Mouse (Mus musculus) neural tube, embryonic 14.5 days (tissue): ENCODE measurements around the gene Rubcnl. TPM values are rescaled to one million over a fixed set of nuclear protein-coding genes. Genes with fewer than 3 reads are reported as not detected.

Experiments used
- ATAC-seq: fragments of 200-750 bp; cut with Nextera tagmentation; 2 replicates; pipeline ENCODE4 v1.8.0; 2017; ENCODE audit warnings: low read depth, mild to moderate bottlenecking, moderate TSS enrichment, moderate library complexity
- H3K27ac ChIP-seq: fragments of 300-500 bp; sonication (generic); 2 replicates; pipeline ENCODE4 v1.5.1; 2014; ENCODE audit warnings: low read depth, mild to moderate bottlenecking, control low read depth, low read length, moderate library complexity, mixed read lengths
- H3K27me3 ChIP-seq: fragments of 300-500 bp; sonication (generic); 2 replicates; pipeline ENCODE4 v1.6.1; 2014; ENCODE audit warnings: low read length; ENCODE audit not compliant: control insufficient read depth, insufficient read depth
- H3K36me3 ChIP-seq: fragments of 300-500 bp; sonication (generic); 2 replicates; pipeline ENCODE4 v1.6.1; 2014; ENCODE audit warnings: low read length, mixed read lengths; ENCODE audit not compliant: control insufficient read depth, insufficient read depth
- H3K4me1 ChIP-seq: fragments of 300-500 bp; sonication (generic); 2 replicates; pipeline ENCODE4 v1.6.1; 2014; ENCODE audit warnings: low read length; ENCODE audit not compliant: control insufficient read depth, insufficient read depth
- H3K4me2 ChIP-seq: fragments of 300-500 bp; sonication (generic); 2 replicates; pipeline ENCODE4 v1.6.1; 2014; ENCODE audit warnings: mild to moderate bottlenecking, low read depth, low read length, control low read depth
- H3K4me3 ChIP-seq: fragments of 300-500 bp; sonication (generic); 2 replicates; pipeline ENCODE4 v1.5.1; 2014; ENCODE audit warnings: low read depth, low read length, control low read depth, mixed read lengths
- H3K9ac ChIP-seq: fragments of 300-500 bp; sonication (generic); replicated peaks from 2 replicates; pipeline ENCODE4 v1.6.1; 2014; ENCODE audit warnings: low read depth, mild to moderate bottlenecking, control low read depth, low read length, mixed read lengths
- H3K9me3 ChIP-seq: fragments of 300-500 bp; sonication (generic); 2 replicates; pipeline ENCODE4 v1.6.1; 2016; ENCODE audit warnings: low read length; ENCODE audit not compliant: control insufficient read depth
- WGBS: fragments of 180-500 bp; shearing (Covaris S2); extraction: QIAGEN DNeasy Blood & Tissue Kit; methylation state at CpG from one replicate; pipeline ENCODE4 v1.1.7; 2014; 5-methylcytosine and 5-hydroxymethylcytosine counted together
- polyA plus RNA-seq: library from polyadenylated mRNA; unstranded; fragments of >200 nt; fragmentation: Nextera tagmentation; extraction: Ambion mirVana; gene quantifications from 2 replicates; pipeline ENCODE4 v1.2.1, GENCODE M21; 2014

The Rubcnl gene
- polyA plus RNA-seq, 1 experiment from 2014 or later: 0.15 TPM

GRCm38 (mm10) chr14:74986527-74986926 lies 29.3 kb upstream of the Rubcnl start:
- no peaks in the 10 kb centered on the region for H3K9me3 ChIP-seq
- no peak overlapping the region for H3K27ac ChIP-seq
- H3K4me3 ChIP-seq: no peak overlapping the region
- no peaks in the 10 kb centered on the region for H3K27me3 ChIP-seq
- H3K9ac ChIP-seq: no peak overlapping the region
- H3K36me3 ChIP-seq: no peaks in the 10 kb centered on the region
- ATAC-seq: no peak
- H3K4me2 ChIP-seq: no peak overlapping the region
- H3K4me1 ChIP-seq: no peaks in the 10 kb centered on the region
- WGBS: 89% methylated on average over 3 of the region's 3 CpGs

- Histone ChIP-seq H3K4me1 (no peaks in the 10 kb centered on the region), H3K9ac (no peak overlapping the region), H3K9me3 (no peaks in the 10 kb centered on the region), H3K36me3 (no peaks in the 10 kb centered on the region), H3K4me2 (no peak overlapping the region), H3K27me3 (no peaks in the 10 kb centered on the region), H3K4me3 (no peak overlapping the region), H3K27ac (no peak overlapping the region)
- ATAC-seq: no peak
- 46% methylated on average over 4 of the region's 4 CpGs for WGBS
Observed at GRCm38 (mm10) chr14:74989322-74989721, 26.5 kb upstream of the Rubcnl start.

- Histone ChIP-seq H3K36me3 (no peaks in the 10 kb centered on the region), H3K9ac (no peak overlapping the region), H3K27ac (no peak overlapping the region), H3K4me1 (no peaks in the 10 kb centered on the region), H3K27me3 (no peaks in the 10 kb centered on the region), H3K9me3 (no peaks in the 10 kb centered on the region), H3K4me2 (no peak overlapping the region), H3K4me3 (no peak overlapping the region)
- no peak for ATAC-seq
- 92% methylated on average over 4 of the region's 4 CpGs for WGBS
Observed at GRCm38 (mm10) chr14:74989909-74990308, 25.9 kb upstream of the Rubcnl start.

- ATAC-seq: peak; percentile 17; the same call in 1 of the 2 replicates
- Histone ChIP-seq H3K27ac (no peak overlapping the region), H3K27me3 (no peaks in the 10 kb centered on the region), H3K9me3 (no peaks in the 10 kb centered on the region), H3K9ac (no peak overlapping the region), H3K4me2 (no peak overlapping the region), H3K36me3 (no peaks in the 10 kb centered on the region), H3K4me3 (no peak overlapping the region), H3K4me1 (no peaks in the 10 kb centered on the region)
- WGBS: 5% methylated on average over 1 of the region's 1 CpGs
Observed at GRCm38 (mm10) chr14:74990504-74990903, 25.3 kb upstream of the Rubcnl start.

GRCm38 (mm10) chr14:74996556-74996955 lies 19.3 kb upstream of the Rubcnl start:
- no peak overlapping the region for H3K4me2 ChIP-seq
- H3K9ac ChIP-seq: no peak overlapping the region
- H3K4me1 ChIP-seq: no peaks in the 10 kb centered on the region
- H3K27ac ChIP-seq: no peak overlapping the region
- H3K9me3 ChIP-seq: no peaks in the 10 kb centered on the region
- no peaks in the 10 kb centered on the region for H3K27me3 ChIP-seq
- 32% methylated on average over 3 of the region's 3 CpGs for WGBS
- no peak overlapping the region for H3K4me3 ChIP-seq
- no peaks in the 10 kb centered on the region for H3K36me3 ChIP-seq
- no peak for ATAC-seq

- H3K4me1 ChIP-seq: no peaks in the 10 kb centered on the region
- H3K9me3 ChIP-seq: no peaks in the 10 kb centered on the region
- H3K4me2 ChIP-seq: no peak overlapping the region
- no peak overlapping the region for H3K9ac ChIP-seq
- H3K27me3 ChIP-seq: no peaks in the 10 kb centered on the region
- ATAC-seq: no peak
- 93% methylated on average over 2 of the region's 2 CpGs for WGBS
- H3K4me3 ChIP-seq: no peak overlapping the region
- H3K27ac ChIP-seq: no peak overlapping the region
- H3K36me3 ChIP-seq: no peaks in the 10 kb centered on the region
Observed at GRCm38 (mm10) chr14:74997041-74997440, 18.8 kb upstream of the Rubcnl start.

GRCm38 (mm10) chr14:75001364-75001763 lies 14.5 kb upstream of the Rubcnl start:
- WGBS: 88% methylated on average over 6 of the region's 6 CpGs
- no peak overlapping the region for H3K4me3 ChIP-seq
- no peaks in the 10 kb centered on the region for H3K9me3 ChIP-seq
- ATAC-seq: no peak
- no peaks in the 10 kb centered on the region for H3K27me3 ChIP-seq
- H3K36me3 ChIP-seq: no peaks in the 10 kb centered on the region
- H3K9ac ChIP-seq: no peak overlapping the region
- no peak overlapping the region for H3K4me2 ChIP-seq
- H3K27ac ChIP-seq: no peak overlapping the region
- no peaks in the 10 kb centered on the region for H3K4me1 ChIP-seq

- no peaks in the 10 kb centered on the region for H3K36me3 ChIP-seq
- no peak for ATAC-seq
- no peak overlapping the region for H3K4me2 ChIP-seq
- H3K4me3 ChIP-seq: no peak overlapping the region
- H3K4me1 ChIP-seq: no peaks in the 10 kb centered on the region
- H3K27me3 ChIP-seq: no peaks in the 10 kb centered on the region
- no peak overlapping the region for H3K9ac ChIP-seq
- H3K9me3 ChIP-seq: no peaks in the 10 kb centered on the region
- no peak overlapping the region for H3K27ac ChIP-seq
- 82% methylated on average over 3 of the region's 3 CpGs for WGBS
Observed at GRCm38 (mm10) chr14:75003356-75003755, 12.5 kb upstream of the Rubcnl start.

- H3K9me3 ChIP-seq: no peaks in the 10 kb centered on the region
- H3K27me3 ChIP-seq: no peaks in the 10 kb centered on the region
- H3K9ac ChIP-seq: no peak overlapping the region
- H3K27ac ChIP-seq: no peak overlapping the region
- no peak overlapping the region for H3K4me2 ChIP-seq
- H3K4me3 ChIP-seq: no peak overlapping the region
- H3K4me1 ChIP-seq: no peaks in the 10 kb centered on the region
- ATAC-seq: no peak
- no peaks in the 10 kb centered on the region for H3K36me3 ChIP-seq
- WGBS: 85% methylated on average over 2 of the region's 2 CpGs
Observed at GRCm38 (mm10) chr14:75005478-75006199, 10.2 kb upstream of the Rubcnl start.
